Mouse (Mus musculus): ENCODE measurements around the gene Atp6v0e.
A peak's percentile ranks its signal among the peaks of the same experiment; 100 is the strongest.

The Atp6v0e gene

GRCm38 (mm10) chr17:26640286-26640740 lies 22.7 kb upstream of the Atp6v0e start:
- DNase-seq (ENCODE audit: low spot score) = peak; percentile 42

- no peak for DNase-seq (ENCODE audit: low spot score)
These were observed 19.6 kb upstream of the Atp6v0e start for GRCm38 (mm10) chr17:26643456-26643855.

- DNase-seq (ENCODE audit: low spot score) = no peak
These were observed 19.0 kb upstream of the Atp6v0e start for GRCm38 (mm10) chr17:26643993-26644392.

- DNase-seq (ENCODE audit: low spot score) = no peak
These were observed 18.3 kb upstream of the Atp6v0e start for GRCm38 (mm10) chr17:26644509-26645410.

- no peak for DNase-seq (ENCODE audit: low spot score)
These were observed 17.6 kb upstream of the Atp6v0e start for GRCm38 (mm10) chr17:26645411-26645854.

- DNase-seq (ENCODE audit: low spot score) = no peak
These were observed 15.7 kb upstream of the Atp6v0e start for GRCm38 (mm10) chr17:26647283-26647682.

GRCm38 (mm10) chr17:26649565-26649964 lies 13.5 kb upstream of the Atp6v0e start:
- peak; percentile 18 for DNase-seq (ENCODE audit: low spot score)

GRCm38 (mm10) chr17:26650451-26651363 lies 12.3 kb upstream of the Atp6v0e start:
- no peak for DNase-seq (ENCODE audit: low spot score)

GRCm38 (mm10) chr17:26658854-26659572 lies 4.0 kb upstream of the Atp6v0e start:
- no peak for DNase-seq (ENCODE audit: low spot score)

GRCm38 (mm10) chr17:26659573-26659915 lies 3.5 kb upstream of the Atp6v0e start:
- no peak for DNase-seq (ENCODE audit: low spot score)

- DNase-seq (ENCODE audit: low spot score) = peak; percentile 80
These were observed 2.7 kb upstream of the Atp6v0e start for GRCm38 (mm10) chr17:26660192-26660912.

- no peak for DNase-seq (ENCODE audit: low spot score)
These were observed 827 bp upstream of the Atp6v0e start for GRCm38 (mm10) chr17:26662204-26662603.

GRCm38 (mm10) chr17:26665600-26665999 lies 2.6 kb downstream of the Atp6v0e start:
- no peak for DNase-seq (ENCODE audit: low spot score)

- no peak for DNase-seq (ENCODE audit: low spot score)
These were observed 8.2 kb downstream of the Atp6v0e start for GRCm38 (mm10) chr17:26671268-26671667.

- no peak for DNase-seq (ENCODE audit: low spot score)
These were observed 12.8 kb downstream of the Atp6v0e start for GRCm38 (mm10) chr17:26675845-26676244.

- peak; percentile 93 for DNase-seq (ENCODE audit: low spot score)
These were observed 13.2 kb downstream of the Atp6v0e start for GRCm38 (mm10) chr17:26676252-26676615.

- peak; percentile 84 for DNase-seq (ENCODE audit: low spot score)
These were observed 13.8 kb downstream of the Atp6v0e start for GRCm38 (mm10) chr17:26676616-26677376.

- peak; percentile 66 for DNase-seq (ENCODE audit: low spot score)
These were observed 14.9 kb downstream of the Atp6v0e start for GRCm38 (mm10) chr17:26677711-26678637.

GRCm38 (mm10) chr17:26681276-26681675 lies 18.2 kb downstream of the Atp6v0e start:
- DNase-seq (ENCODE audit: low spot score) = no peak
